In the genomic region with DNA sequence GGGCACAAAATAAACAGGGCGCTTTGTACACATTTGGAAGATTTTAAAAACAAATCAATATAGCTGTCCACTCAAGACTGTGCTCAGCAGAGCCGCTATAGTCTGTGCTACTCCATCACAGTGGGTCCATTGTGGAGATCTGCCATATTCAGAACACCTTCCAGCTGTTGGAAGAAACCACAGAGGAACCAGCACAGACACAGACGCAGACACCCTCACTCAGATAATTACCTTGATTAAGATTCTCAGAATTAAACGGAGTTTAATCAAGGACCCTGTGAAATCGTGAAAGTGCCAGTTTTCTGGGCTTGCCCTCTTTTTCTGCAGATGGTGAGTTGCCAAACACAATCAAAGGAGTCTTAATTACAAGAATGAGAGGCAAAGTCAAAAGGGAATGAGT, we compare ENCODE assay signal across 19 mouse cellular contexts.
"Had no signal": no experiment of that assay in that cellular context is flagged by ENCODE, and none has a peak within 500 bp of the region (broad histone marks: within the 10 kb centered on the region; RNA-seq: fewer than 3 reads in every experiment).

No protein-coding gene starts in this region.

- DNase-seq: lung, adult 18-20 months; lung, embryonic 14.5 days; lung, postnatal 10 days; lung, postnatal 4 days; midbrain, embryonic 14.5 days; retina, postnatal 1 day; right cerebral cortex, adult 18-20 months; right cerebral cortex, postnatal 25 days; right cerebral cortex, postnatal 4 days; thymus, adult 18-20 months; thymus, postnatal 14 days; thymus, postnatal 36 days had no signal

- H3K4me1 ChIP-seq: midbrain, embryonic 10.5 days; midbrain, embryonic 12.5 days; neural tube, embryonic 13.5 days; neural tube, embryonic 15.5 days; stomach, embryonic 15.5 days had no signal

- H3K9me3 ChIP-seq: midbrain, embryonic 10.5 days; midbrain, embryonic 12.5 days; neural tube, embryonic 13.5 days; neural tube, embryonic 15.5 days; stomach, embryonic 15.5 days had no signal

- H3K27ac ChIP-seq: midbrain, embryonic 10.5 days; midbrain, embryonic 12.5 days; neural tube, embryonic 13.5 days; neural tube, embryonic 15.5 days; stomach, embryonic 15.5 days had no signal

- H3K4me2 ChIP-seq: lung, embryonic 14.5 days; midbrain, embryonic 12.5 days; neural tube, embryonic 13.5 days; neural tube, embryonic 15.5 days; stomach, embryonic 15.5 days had no signal

- H3K4me3 ChIP-seq: midbrain, embryonic 10.5 days; midbrain, embryonic 12.5 days; myocyte; neural tube, embryonic 13.5 days; neural tube, embryonic 15.5 days; stomach, embryonic 15.5 days had no signal

- H3K36me3 ChIP-seq: midbrain, embryonic 10.5 days; midbrain, embryonic 12.5 days; neural tube, embryonic 13.5 days; neural tube, embryonic 15.5 days; stomach, embryonic 15.5 days had no signal

- H3K27me3 ChIP-seq: midbrain, embryonic 12.5 days; neural tube, embryonic 13.5 days; neural tube, embryonic 15.5 days; stomach, embryonic 15.5 days had no signal

- H3K9ac ChIP-seq: lung, embryonic 14.5 days; midbrain, embryonic 12.5 days; neural tube, embryonic 13.5 days; neural tube, embryonic 15.5 days; stomach, embryonic 15.5 days had no signal

- ATAC-seq: midbrain, embryonic 16.5 days had no signal
